8 mouse cellular contexts compared by ENCODE assay signal in genomic region chr7:56042353-56042752, GRCm38 (mm10). TPM values are rescaled to one million over a fixed set of nuclear protein-coding genes. Genes with fewer than 3 reads are reported as not detected.
DNase-seq lines count a peak whose midpoint lies in the region; ATAC-seq lines count a peak whose summit lies in the region.

No protein-coding gene starts in this region.

- no peaks in the 10 kb centered on the region for H3K36me3 ChIP-seq in neural tube, embryonic 15.5 days

- no peak overlapping the region for H3K9ac ChIP-seq in neural tube, embryonic 15.5 days (replicated peaks)

- no peaks in the 10 kb centered on the region for H3K27me3 ChIP-seq in neural tube, embryonic 15.5 days (replicated peaks)

- no peaks in the 10 kb centered on the region for H3K9me3 ChIP-seq in neural tube, embryonic 15.5 days (replicated peaks)

- H3K27ac ChIP-seq in neural tube, embryonic 15.5 days (replicated peaks) = no peak overlapping the region

- peak; percentile 14; the same call in 1 of the 2 replicates for ATAC-seq in neural tube, embryonic 15.5 days (ENCODE audit: low FRiP score)

- no peak overlapping the region for H3K4me2 ChIP-seq in neural tube, embryonic 15.5 days

- WGBS in neural tube, embryonic 15.5 days = 14% methylated on average over 5 of the region's 5 CpGs

- no peaks in the 10 kb centered on the region for H3K4me1 ChIP-seq in neural tube, embryonic 15.5 days

- DNase-seq in ovary, postnatal 10 days (ENCODE audit: low spot score) = peak; percentile 11
- DNase-seq in ovary, adult 18-20 months (ENCODE audit: low spot score) = no peak
- DNase-seq in cerebellum, adult 18-20 months = peak; percentile 81 to 82
- peak; percentile 28 to 65 for DNase-seq in frontal cortex, postnatal 10 days (ENCODE audit: low spot score in 2 of 2)
- peak; percentile 80 for DNase-seq in kidney, adult 9 months
- DNase-seq in liver = peak; percentile 91
- DNase-seq in thymus, postnatal 0 days (ENCODE audit: low spot score) = peak; percentile 74

- H3K4me3 ChIP-seq in neural tube, embryonic 15.5 days (replicated peaks) = no peak overlapping the region

RNA-seq across cellular contexts. Expression of gene Herc2, which starts 7.6 kb away (rescaled TPM):
- polyA plus RNA-seq in neural tube, embryonic 15.5 days (2015; fragmentation: Nextera tagmentation; extraction: Ambion mirVana) = 44.8 and 46.7 TPM in 2 replicates
- 19.0 and 22.7 TPM in 2 replicates for polyA plus RNA-seq in thymus, postnatal 0 days (2015; fragmentation: Nextera tagmentation; extraction: Ambion mirVana)

RNA-seq across cellular contexts. Expression of gene Nipa1, which starts 22.6 kb away (rescaled TPM):
- 25.5 and 31.8 TPM in 2 replicates for polyA plus RNA-seq in neural tube, embryonic 15.5 days (2015; fragmentation: Nextera tagmentation; extraction: Ambion mirVana)
- polyA plus RNA-seq in thymus, postnatal 0 days (2015; fragmentation: Nextera tagmentation; extraction: Ambion mirVana) = 0.83 and 1.0 TPM in 2 replicates

Comparison
In these comparisons a context has a peak if more than half of its experiments do, and no peak if none do; other contexts are left out.
1. RNA of gene Nipa1, which starts 22.6 kb away (polyA plus RNA-seq): 25.5 to 31.8 TPM in neural tube, embryonic 15.5 days; 0.83 to 1.0 TPM in thymus, postnatal 0 days; every median in the first group is over 10 times any median in the second.